Mouse (Mus musculus) G1E (cell line): Measurements from ENCODE around the gene Ugp2. TPM values are rescaled to one million over a fixed set of nuclear protein-coding genes. Genes with fewer than 3 reads are reported as not detected.

Experiments
- ATAC-seq: 2 replicates; pipeline ENCODE4 v1.8.0; 2016; ENCODE audit warnings: mild to moderate bottlenecking; ENCODE audit not compliant: insufficient number of reproducible peaks, poor library complexity, low FRiP score, severe bottlenecking; ENCODE audit errors: extremely low read depth
- DNase-seq: peaks from one replicate; pipeline ENCODE4 v3.0.0; 2012; ENCODE audit warnings: low spot score
- H3K27me3 ChIP-seq: 2 replicates; pipeline ENCODE4 v1.6.1; 2012; ENCODE audit warnings: mild to moderate bottlenecking, low read length, inconsistent platforms; ENCODE audit not compliant: insufficient read depth
- H3K36me3 ChIP-seq: replicated peaks from 2 replicates; pipeline ENCODE3; 2012; ENCODE audit warnings: mild to moderate bottlenecking, inconsistent platforms
- H3K4me1 ChIP-seq: 2 replicates; pipeline ENCODE4 v1.6.1; 2012; ENCODE audit warnings: low read depth, low read length, inconsistent platforms, mixed read lengths; ENCODE audit not compliant: insufficient read depth
- H3K4me3 ChIP-seq: 2 replicates; pipeline ENCODE4 v1.5.1; 2012; ENCODE audit warnings: low read depth, mild to moderate bottlenecking, inconsistent platforms, low read length, moderate library complexity, mixed read lengths
- H3K9me3 ChIP-seq: replicated peaks from 2 replicates; pipeline ENCODE4 v1.6.1; 2012; ENCODE audit warnings: inconsistent platforms
- CTCF ChIP-seq: IDR thresholded peaks from 2 replicates; pipeline ENCODE4 v1.5.1; 2012; ENCODE audit warnings: low read depth, low read length, inconsistent platforms, mixed read lengths
- GATA1 ChIP-seq: IDR thresholded peaks from 2 replicates; pipeline ENCODE4 v1.6.1; 2012; ENCODE audit warnings: borderline replicate concordance, low read length, inconsistent platforms, mixed read lengths
- GATA2 ChIP-seq: IDR thresholded peaks from 2 replicates; pipeline ENCODE4 v1.6.1; 2012; ENCODE audit warnings: low read depth, low read length, inconsistent platforms, borderline replicate concordance
- POLR2AphosphoS5 ChIP-seq: IDR thresholded peaks from 2 replicates; pipeline ENCODE4 v1.6.1; 2012; ENCODE audit warnings: low read depth, low read length, inconsistent platforms; ENCODE audit not compliant: insufficient replicate concordance
- TAL1 ChIP-seq: conservative IDR thresholded peaks from 2 replicates; pipeline ENCODE4 v1.6.1; 2012; ENCODE audit warnings: low read depth, low read length, inconsistent platforms, mixed read lengths
- polyA plus RNA-seq: library from polyadenylated mRNA; stranded (reverse); fragments of >175 nt; gene quantifications from 2 replicates; pipeline ENCODE4 v1.2.3, GENCODE M21; 2012
- total RNA-seq, 2 experiments: library from RNA; stranded (forward) in 1 of 2; stranded (reverse) in 1 of 2; fragments of 200-1000 nt in 1 of 2; fragments of >200 nt in 1 of 2; fragmentation: Nextera tagmentation in 1 of 2; gene quantifications; 2 replicates each; pipeline ENCODE4 v1.2.3; 2014 to 2017

Ugp2 gene
- total and polyA plus RNA-seq, 3 experiments = 2.5 to 38.4 (median 17.7) TPM

GRCm38 (mm10) chr11:21325781-21326180 is 45.2 kb downstream of the Ugp2 start:
- Histone ChIP-seq H3K36me3 (peaks cover 39% of the 10 kb centered on the region), H3K4me1 (no peaks in the 10 kb centered on the region), H3K9me3 (no peaks in the 10 kb centered on the region), H3K27me3 (no peaks in the 10 kb centered on the region), H3K4me3 (no peak overlapping the region)
- TF ChIP-seq GATA2 = no peak
- TF ChIP-seq POLR2AphosphoS5 = no peak
- no peak for TF ChIP-seq CTCF
- TF ChIP-seq TAL1 = no peak
- TF ChIP-seq GATA1 = no peak
- ATAC-seq (no peak), DNase-seq (no peak)

DNA sequence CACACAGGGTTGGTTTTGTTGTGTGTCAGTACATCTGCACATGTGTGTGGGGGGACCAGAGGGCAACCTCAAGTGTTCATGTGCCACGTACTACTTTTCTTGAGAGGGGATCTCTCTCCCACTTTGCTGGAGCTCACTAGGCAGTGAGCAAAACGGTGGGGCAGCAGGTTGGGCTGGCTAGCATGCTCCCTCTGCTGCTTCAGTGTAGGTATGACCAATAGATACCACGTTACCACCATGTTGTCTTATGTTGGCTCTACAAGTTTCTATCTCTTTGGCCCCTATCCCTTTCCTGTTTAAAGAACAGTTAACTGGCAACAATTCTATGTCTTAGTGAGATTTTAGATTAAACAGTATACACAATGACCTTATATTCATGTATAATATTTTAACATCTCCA is 48.7 kb downstream of the Ugp2 start:
- Histone ChIP-seq H3K27me3 (no peaks in the 10 kb centered on the region), H3K4me1 (no peaks in the 10 kb centered on the region), H3K4me3 (no peak overlapping the region), H3K9me3 (no peaks in the 10 kb centered on the region), H3K36me3 (peaks cover 47% of the 10 kb centered on the region)
- ATAC-seq (no peak), DNase-seq (no peak)
- TF ChIP-seq POLR2AphosphoS5 = no peak
- TF ChIP-seq GATA1 = no peak

GRCm38 (mm10) chr11:21321577-21321976 is 49.4 kb downstream of the Ugp2 start:
- no peak for DNase-seq
- ATAC-seq = no peak
- Histone ChIP-seq H3K9me3 (no peaks in the 10 kb centered on the region), H3K4me1 (no peaks in the 10 kb centered on the region), H3K27me3 (no peaks in the 10 kb centered on the region), H3K36me3 (peaks cover 48% of the 10 kb centered on the region), H3K4me3 (no peak overlapping the region)
- TF ChIP-seq GATA2 (no peak), POLR2AphosphoS5 (no peak), TAL1 (no peak), GATA1 (no peak), CTCF (no peak)

DNA sequence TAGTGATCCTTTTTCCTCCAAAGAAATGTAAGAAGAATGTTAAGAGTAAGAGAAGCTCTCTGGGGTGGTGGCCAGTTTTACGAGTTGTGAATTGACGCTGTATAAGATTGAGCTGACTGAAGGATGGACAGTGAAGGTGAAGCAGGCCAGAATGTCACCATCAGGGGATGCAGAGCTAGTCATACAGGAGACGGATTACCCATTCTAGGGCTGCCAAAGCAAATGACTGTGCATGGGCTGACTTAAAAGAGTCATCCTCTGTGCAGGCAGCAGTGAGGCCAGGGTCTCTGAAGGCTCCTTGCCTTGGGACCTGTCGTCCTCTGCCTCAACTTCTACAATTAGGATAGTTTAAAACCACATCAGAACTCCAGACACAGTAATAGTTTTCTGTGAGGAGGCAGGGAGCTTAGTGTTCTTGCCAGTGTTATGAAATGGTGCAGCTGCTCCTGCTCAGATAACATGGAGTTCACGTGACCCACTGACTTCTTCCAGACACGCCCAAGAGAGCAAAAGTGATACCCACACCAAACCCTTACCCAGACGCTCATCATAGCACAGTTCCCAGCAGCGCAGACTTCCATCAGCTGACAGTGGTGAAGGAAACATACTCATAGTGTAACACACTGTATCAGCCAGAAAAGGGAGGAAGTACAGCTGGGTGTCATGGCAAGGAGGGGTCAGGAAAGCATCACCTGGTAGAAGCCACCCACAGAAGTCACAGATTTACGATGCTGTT is 56.9 kb downstream of the Ugp2 start:
- DNase-seq = no peak
- no peak overlapping the region for H3K4me3 ChIP-seq
- no peak for ATAC-seq
- TF ChIP-seq CTCF (no peak), POLR2AphosphoS5 (no peak), GATA2 (no peak), TAL1 (no peak), GATA1 (no peak)
- peaks cover 70% of the 10 kb centered on the region for H3K36me3 ChIP-seq
- H3K9me3 ChIP-seq = no peaks in the 10 kb centered on the region
- H3K27me3 ChIP-seq = no peaks in the 10 kb centered on the region
- peaks cover 3% of the 10 kb centered on the region; the same call in 1 of the 2 replicates for H3K4me1 ChIP-seq

DNA sequence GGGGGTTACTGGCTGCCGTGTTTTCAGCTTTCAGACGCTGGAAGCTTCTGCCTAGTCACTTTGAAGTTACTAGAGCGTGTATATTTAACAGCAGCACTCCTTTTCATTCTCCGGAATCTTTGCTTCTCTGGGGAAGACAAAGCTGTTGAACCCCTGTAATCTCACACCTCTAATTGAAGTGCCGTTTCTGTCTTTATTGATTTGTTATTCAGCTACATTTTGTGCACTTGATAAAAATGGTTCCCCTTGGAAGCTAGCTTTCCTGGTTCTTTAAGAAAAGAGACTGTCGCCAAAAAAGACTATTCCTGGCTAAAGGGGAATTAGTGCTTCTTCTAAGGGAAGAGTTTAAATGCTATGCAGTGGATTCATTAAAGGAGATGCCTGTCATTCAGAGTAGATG is 61.5 kb downstream of the Ugp2 start:
- no peak for TF ChIP-seq POLR2AphosphoS5
- no peak for TF ChIP-seq TAL1
- TF ChIP-seq CTCF = no peak
- TF ChIP-seq GATA2 = no peak
- TF ChIP-seq GATA1 = no peak
- peaks cover 5% of the 10 kb centered on the region; the same call in 1 of the 2 replicates for H3K4me1 ChIP-seq
- no peaks in the 10 kb centered on the region for H3K27me3 ChIP-seq
- no peak for DNase-seq
- no peak overlapping the region for H3K4me3 ChIP-seq
- ATAC-seq = no peak
- H3K36me3 ChIP-seq = peaks cover 69% of the 10 kb centered on the region
- H3K9me3 ChIP-seq = no peaks in the 10 kb centered on the region

GRCm38 (mm10) chr11:21308119-21308518 is 62.9 kb downstream of the Ugp2 start:
- Histone ChIP-seq H3K4me3 (no peak overlapping the region), H3K36me3 (peaks cover 68% of the 10 kb centered on the region), H3K9me3 (no peaks in the 10 kb centered on the region), H3K27me3 (no peaks in the 10 kb centered on the region), H3K4me1 (peaks cover 2% of the 10 kb centered on the region; the same call in 1 of the 2 replicates)
- ATAC-seq (no peak), DNase-seq (no peak)
- TF ChIP-seq GATA1 (no peak), GATA2 (no peak), CTCF (no peak), POLR2AphosphoS5 (no peak), TAL1 (no peak)
